In the genomic region with DNA sequence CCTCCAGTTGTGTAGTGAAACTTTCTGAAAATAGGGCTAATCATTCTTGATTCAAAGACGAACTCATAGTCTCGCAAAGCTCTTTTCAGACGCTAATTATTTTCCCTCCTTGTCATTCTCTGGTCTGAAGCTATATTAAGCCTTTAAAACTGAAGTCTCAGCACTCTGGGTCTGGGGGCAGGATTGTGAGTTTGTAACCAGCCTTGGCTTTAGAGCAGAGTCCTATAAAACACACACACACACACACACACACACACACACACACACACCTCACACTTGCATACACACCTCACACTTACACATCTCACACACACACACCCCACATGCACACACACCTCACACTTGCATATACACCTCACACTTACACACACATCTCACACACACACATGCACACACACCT, we compare ENCODE assay signal across 10 mouse cellular contexts. TPM values are rescaled to one million over a fixed set of nuclear protein-coding genes. Genes with fewer than 3 reads are reported as not detected.
DNase-seq lines count a peak whose midpoint lies in the region; ATAC-seq and TF ChIP-seq lines count a peak whose summit lies in the region.
"Had no signal": no experiment of that assay in that cellular context is flagged by ENCODE, and none has a peak within 500 bp of the region (broad histone marks: within the 10 kb centered on the region; RNA-seq: fewer than 3 reads in every experiment).

No protein-coding gene starts in this region.

- ATAC-seq in lung, embryonic 14.5 days (ENCODE audit: insufficient read depth), result no peak
- ATAC-seq: midbrain, embryonic 15.5 days had no signal

- WGBS in heart, adult 2 months, result 18% methylated on average over 3 of the region's 3 CpGs
- 50% methylated on average over 3 of the region's 3 CpGs for WGBS in lung, embryonic 14.5 days

- no peak overlapping the region for H3K9ac ChIP-seq in heart, adult 2 months (ENCODE audit: low read depth, low read length)
- no peak overlapping the region for H3K9ac ChIP-seq in lung, embryonic 14.5 days
- H3K9ac ChIP-seq: hindbrain, embryonic 14.5 days; midbrain, embryonic 15.5 days had no signal

- no peaks in the 10 kb centered on the region for H3K27me3 ChIP-seq in heart, adult 2 months (ENCODE audit: control insufficient read depth, insufficient read depth, low read length)
- H3K27me3 ChIP-seq in lung, embryonic 14.5 days (ENCODE audit: insufficient read depth, low read length), result no peaks in the 10 kb centered on the region
- no peaks in the 10 kb centered on the region for H3K27me3 ChIP-seq in myocyte (ENCODE audit: control insufficient read depth, insufficient read depth, insufficient read length)
- H3K27me3 ChIP-seq: midbrain, embryonic 15.5 days had no signal

- no peaks in the 10 kb centered on the region for H3K79me2 ChIP-seq in heart, adult 2 months (replicated peaks; ENCODE audit: control insufficient read depth, insufficient read depth, low read length)
- H3K79me2 ChIP-seq in myocyte (ENCODE audit: control insufficient read depth, insufficient read depth), result no peaks in the 10 kb centered on the region

- TF ChIP-seq CTCF in heart, adult 2 months (IDR thresholded peaks at IDR 0.05), result no peak
- TF ChIP-seq CTCF in lung, embryonic 14.5 days (IDR thresholded peaks at IDR 0.05; ENCODE audit: low read depth), result no peak
- no peak for TF ChIP-seq CTCF in embryonic fibroblast, embryonic 13.5 days (IDR thresholded peaks at IDR 0.05; ENCODE audit: borderline replicate concordance, insufficient read depth, low read length)

- H3K4me2 ChIP-seq in lung, embryonic 14.5 days, result peak overlapping the region; percentile 53
- H3K4me2 ChIP-seq in myocyte (ENCODE audit: low read depth), result peak overlapping the region; percentile 99

- H3ac ChIP-seq in myocyte (ENCODE audit: control insufficient read depth, insufficient read length), result no peak overlapping the region

- no peaks in the 10 kb centered on the region for H3K9me3 ChIP-seq in lung, embryonic 14.5 days (ENCODE audit: low read depth, low read length)
- H3K9me3 ChIP-seq: midbrain, embryonic 15.5 days had no signal

- H3K27ac ChIP-seq in heart, adult 2 months, result peak overlapping the region; percentile 72
- no peak overlapping the region for H3K27ac ChIP-seq in lung, embryonic 14.5 days (ENCODE audit: low read depth)
- peak overlapping the region; percentile 58 for H3K27ac ChIP-seq in embryonic fibroblast, embryonic 13.5 days (ENCODE audit: insufficient read depth, low read length)
- H3K27ac ChIP-seq: hindbrain, embryonic 14.5 days; midbrain, embryonic 15.5 days had no signal

- no peaks in the 10 kb centered on the region for H3K36me3 ChIP-seq in heart, adult 2 months (ENCODE audit: control insufficient read depth, insufficient read depth, low read length)
- H3K36me3 ChIP-seq in lung, embryonic 14.5 days (ENCODE audit: insufficient read depth), result no peaks in the 10 kb centered on the region
- H3K36me3 ChIP-seq in myocyte (ENCODE audit: control insufficient read depth, insufficient read depth), result no peaks in the 10 kb centered on the region
- H3K36me3 ChIP-seq: midbrain, embryonic 15.5 days had no signal

- no peak for TF ChIP-seq EP300 in heart, adult 2 months (IDR thresholded peaks at IDR 0.05; ENCODE audit: insufficient read depth, low read depth, low read length)

- H3K4me1 ChIP-seq in heart, adult 2 months (ENCODE audit: control insufficient read depth, insufficient read depth, low read length), result peaks cover 14% of the 10 kb centered on the region
- H3K4me1 ChIP-seq in lung, embryonic 14.5 days (ENCODE audit: insufficient read depth), result peaks cover 8% of the 10 kb centered on the region
- H3K4me1 ChIP-seq in embryonic fibroblast, embryonic 13.5 days (ENCODE audit: control insufficient read depth, insufficient read depth, low read length), result peaks cover 10% of the 10 kb centered on the region

- intact Hi-C loops in heart, adult 2 months (cut with DNase I), result no loop called here

- H3K4me3 ChIP-seq in heart, adult 2 months, result peak overlapping the region; percentile 45
- H3K4me3 ChIP-seq in lung, embryonic 14.5 days (ENCODE audit: low read depth, low read length), result no peak overlapping the region
- no peak overlapping the region for H3K4me3 ChIP-seq in embryonic fibroblast, embryonic 13.5 days (ENCODE audit: insufficient read depth, low read length)
- H3K4me3 ChIP-seq in myocyte, result peak overlapping the region; percentile 17
- H3K4me3 ChIP-seq: midbrain, embryonic 15.5 days had no signal

- no peak for TF ChIP-seq POLR2A in heart, adult 2 months (IDR thresholded peaks at IDR 0.05; ENCODE audit: insufficient read depth, low read depth, low read length)
- 0 out of 2 replicates have a peak, but pooled peaks have one; percentile 12 for TF ChIP-seq POLR2A in embryonic fibroblast, embryonic 13.5 days (IDR thresholded peaks at IDR 0.05; ENCODE audit: low read depth, low read length)
- TF ChIP-seq POLR2A in myocyte (IDR thresholded peaks at IDR 0.05; ENCODE audit: insufficient read length, low read depth), result no peak

- DNase-seq in heart, adult 2 months, result no peak
- DNase-seq in heart, adult 9 months (ENCODE audit: low spot score in 2 of 2), result no peak
- DNase-seq in lung, embryonic 14.5 days, result no peak
- DNase-seq in lung, postnatal 10 days, result no peak
- DNase-seq in cerebellum, postnatal 14 days, result no peak
- DNase-seq in thymus, postnatal 0 days (ENCODE audit: low spot score), result no peak

TF ChIP-seq in myocyte, 11 proteins besides CTCF, POLR2A, EP300 and RAD21:
- TF ChIP-seq TCF12 (IDR thresholded peaks at IDR 0.05; ENCODE audit: insufficient read depth, poor library complexity, severe bottlenecking), result no peak
- TF ChIP-seq TCF3 (IDR thresholded peaks at IDR 0.05; ENCODE audit: insufficient read length, low read depth), result no peak

RNA-seq across cellular contexts. Expression of a gene that starts 33.3 kb away (rescaled TPM):
- 10 to 100 TPM; 17.6 to 17.8 TPM for total RNA-seq in heart, adult 2 months (2021)
- 8.2 and 10.0 TPM in 2 replicates for polyA plus RNA-seq in heart, adult 2 months (2012; rRNA removed)
- 32.2 and 33.0 TPM in 2 replicates for polyA plus RNA-seq in lung, embryonic 14.5 days (2014; fragmentation: Nextera tagmentation; extraction: Ambion mirVana)
- 54.8 and 59.7 TPM in 2 replicates for polyA plus RNA-seq in embryonic fibroblast, embryonic 13.5 days (2011; ENCODE audit: insufficient read length, low read depth, missing spikeins)
- polyA plus RNA-seq in myocyte (2012; fragmentation: generic; extraction: Trizol), result 6.3 TPM
- 15.2 and 16.2 TPM in 2 replicates for polyA plus RNA-seq in thymus, postnatal 0 days (2015; fragmentation: Nextera tagmentation; extraction: Ambion mirVana)

RNA-seq across cellular contexts. Expression of a gene that starts 40.7 kb away (rescaled TPM):
- 10 to 100 TPM; 77.3 to 88.3 TPM for total RNA-seq in heart, adult 2 months (2021)
- 33.1 and 40.6 TPM in 2 replicates for polyA plus RNA-seq in heart, adult 2 months (2012; rRNA removed)
- polyA plus RNA-seq in lung, embryonic 14.5 days (2014; fragmentation: Nextera tagmentation; extraction: Ambion mirVana), result 102 and 104 TPM in 2 replicates
- polyA plus RNA-seq in embryonic fibroblast, embryonic 13.5 days (2011; ENCODE audit: insufficient read length, low read depth, missing spikeins), result 51.5 and 57.0 TPM in 2 replicates
- 35.7 TPM for polyA plus RNA-seq in myocyte (2012; fragmentation: generic; extraction: Trizol)
- 83.2 and 86.9 TPM in 2 replicates for polyA plus RNA-seq in thymus, postnatal 0 days (2015; fragmentation: Nextera tagmentation; extraction: Ambion mirVana)

Comparison
In these comparisons a context has a peak if more than half of its experiments do, and no peak if none do; other contexts are left out.
1. H3K4me3 ChIP-seq: peak in heart, adult 2 months (single experiment) and myocyte (single experiment); none in lung, embryonic 14.5 days (single experiment) and embryonic fibroblast, embryonic 13.5 days (single experiment).